Mouse (Mus musculus): ENCODE measurements around the gene Cdkal1.

- TF ChIP-seq EP300 (IDR thresholded peaks at IDR 0.05; ENCODE audit: low read depth) (no peak), CTCF (IDR thresholded peaks at IDR 0.05; ENCODE audit: low read depth) (0 out of 2 replicates have a peak, but pooled peaks have one; percentile 23)
Observed at GRCm38 (mm10) chr13:29501173-29501572, 354.3 kb downstream of the Cdkal1 start.

Measured in liver, postnatal 0 days (tissue).